12 mouse cellular contexts compared by ENCODE assay signal in genomic region chr10:83871736-83872400, GRCm38 (mm10).
DNase-seq lines count a peak whose midpoint lies in the region; ATAC-seq and TF ChIP-seq lines count a peak whose summit lies in the region.
"Had no signal": no experiment of that assay in that cellular context is flagged by ENCODE, and none has a peak within 500 bp of the region (broad histone marks: within the 10 kb centered on the region; RNA-seq: fewer than 3 reads in every experiment).

No protein-coding gene starts in this region.

- ATAC-seq in heart, embryonic 14.5 days (ENCODE audit: insufficient number of reproducible peaks, insufficient read depth, low FRiP score, low read depth) = 0 out of 2 replicates have a peak, but pooled peaks have one; percentile 47
- ATAC-seq in forebrain, embryonic 15.5 days (replicated peaks) = no peak
- ATAC-seq: forebrain, embryonic 13.5 days; hindbrain, postnatal 0 days had no signal

- H3K4me1 ChIP-seq in heart, embryonic 14.5 days (ENCODE audit: control insufficient read depth in 2 of 2, insufficient read depth in 2 of 2, low read length in 2 of 2) = peaks cover 0 to 2% of the 10 kb centered on the region in 2 experiments; a peak in 1 of 4 replicates
- no peaks in the 10 kb centered on the region for H3K4me1 ChIP-seq in forebrain, embryonic 15.5 days
- H3K4me1 ChIP-seq in cerebellum, adult 2 months (ENCODE audit: control insufficient read depth, insufficient read depth, low read length) = no peaks in the 10 kb centered on the region
- H3K4me1 ChIP-seq: forebrain, embryonic 13.5 days had no signal

- peak; percentile 17 for DNase-seq in testis, postnatal 14 days (ENCODE audit: low spot score)
- DNase-seq in testis, postnatal 10 days (ENCODE audit: low spot score) = no peak
- DNase-seq in kidney, postnatal 25 days = peak; percentile 56 to 86
- DNase-seq in yolk sac, embryonic 10.5 days (ENCODE audit: low spot score) = peak; percentile 22
- no peak for DNase-seq in cerebellum, adult 18-20 months
- no peak for DNase-seq in cerebellum, adult 2 months
- DNase-seq: midbrain, embryonic 14.5 days; thymus, postnatal 25 days had no signal

- no peak for TF ChIP-seq CTCF in cerebellum, adult 2 months (IDR thresholded peaks at IDR 0.05; ENCODE audit: borderline replicate concordance, insufficient read depth, low read depth, low read length)

- no peak overlapping the region for H3K4me2 ChIP-seq in heart, embryonic 14.5 days (ENCODE audit: low read length)
- H3K4me2 ChIP-seq in forebrain, embryonic 15.5 days (replicated peaks) = no peak overlapping the region
- H3K4me2 ChIP-seq: forebrain, embryonic 13.5 days had no signal

- H3K27me3 ChIP-seq in heart, embryonic 14.5 days (ENCODE audit: control insufficient read depth, insufficient read depth, low read length) = no peaks in the 10 kb centered on the region
- no peaks in the 10 kb centered on the region for H3K27me3 ChIP-seq in forebrain, embryonic 15.5 days
- no peaks in the 10 kb centered on the region for H3K27me3 ChIP-seq in cerebellum, adult 2 months (ENCODE audit: control insufficient read depth, insufficient read depth, low read length)
- H3K27me3 ChIP-seq: forebrain, embryonic 13.5 days had no signal

- no peak overlapping the region for H3K27ac ChIP-seq in heart, embryonic 14.5 days (replicated peaks in 1 of 2; ENCODE audit: control insufficient read depth in 1 of 2, insufficient read depth in 1 of 2, low read depth in 2 of 2, low read length in 2 of 2)
- H3K27ac ChIP-seq in forebrain, embryonic 15.5 days (replicated peaks) = no peak overlapping the region
- no peak overlapping the region for H3K27ac ChIP-seq in cerebellum, adult 2 months (ENCODE audit: insufficient read depth, low read length)
- H3K27ac ChIP-seq: forebrain, embryonic 13.5 days; hindbrain, postnatal 0 days had no signal

- no peaks in the 10 kb centered on the region for H3K36me3 ChIP-seq in heart, embryonic 14.5 days (ENCODE audit: control insufficient read depth, insufficient read depth, low read length)
- H3K36me3 ChIP-seq in forebrain, embryonic 15.5 days = no peaks in the 10 kb centered on the region

- no peak overlapping the region for H3K9ac ChIP-seq in heart, embryonic 14.5 days (ENCODE audit: low read length)
- no peak overlapping the region for H3K9ac ChIP-seq in forebrain, embryonic 15.5 days (replicated peaks)
- H3K9ac ChIP-seq: forebrain, embryonic 13.5 days had no signal

- WGBS in heart, embryonic 14.5 days = 41% methylated on average over 4 of the region's 4 CpGs
- WGBS in forebrain, embryonic 15.5 days = 58% methylated on average over 4 of the region's 4 CpGs
- WGBS in cerebellum, adult 2 months = 56% methylated on average over 4 of the region's 4 CpGs

- H3K9me3 ChIP-seq in heart, embryonic 14.5 days (ENCODE audit: control insufficient read depth, low read length) = no peaks in the 10 kb centered on the region
- H3K9me3 ChIP-seq in forebrain, embryonic 15.5 days = no peaks in the 10 kb centered on the region
- H3K9me3 ChIP-seq: forebrain, embryonic 13.5 days had no signal

- no peak for TF ChIP-seq POLR2A in cerebellum, adult 2 months (IDR thresholded peaks at IDR 0.05; ENCODE audit: borderline replicate concordance, insufficient read depth, low read length)

- no peak overlapping the region for H3K4me3 ChIP-seq in heart, embryonic 14.5 days (ENCODE audit: control insufficient read depth in 1 of 2, insufficient read depth in 1 of 2, low read depth in 1 of 2, low read length in 2 of 2)
- no peak overlapping the region for H3K4me3 ChIP-seq in forebrain, embryonic 15.5 days
- no peak overlapping the region for H3K4me3 ChIP-seq in cerebellum, adult 2 months (replicated peaks; ENCODE audit: insufficient read depth, low read depth, low read length)
- H3K4me3 ChIP-seq: forebrain, embryonic 13.5 days had no signal

Comparison
In these comparisons a context has a peak if more than half of its experiments do, and no peak if none do; other contexts are left out.
1. DNase-seq: peak in testis, postnatal 14 days (single experiment), kidney, postnatal 25 days (2 of 2) and yolk sac, embryonic 10.5 days (single experiment); none in testis, postnatal 10 days (single experiment), cerebellum, adult 18-20 months (0 of 2) and cerebellum, adult 2 months (0 of 2).